In genomic region chrX:113712363-113712762, GRCm38 (mm10) we compare ENCODE assay signal across 27 mouse cellular contexts.
"Had no signal": no experiment of that assay in that cellular context is flagged by ENCODE, and none has a peak within 500 bp of the region (broad histone marks: within the 10 kb centered on the region; RNA-seq: fewer than 3 reads in every experiment).

No protein-coding gene starts in this region.

- H3K9ac ChIP-seq: limb, embryonic 12.5 days; limb, embryonic 13.5 days; limb, embryonic 15.5 days; liver, embryonic 12.5 days; liver, embryonic 13.5 days; liver, embryonic 14.5 days; liver, embryonic 15.5 days; liver, postnatal 0 days; lung, embryonic 14.5 days; lung, embryonic 15.5 days; midbrain, embryonic 12.5 days; midbrain, embryonic 13.5 days; midbrain, embryonic 15.5 days had no signal

- H3K27me3 ChIP-seq: limb, embryonic 12.5 days; limb, embryonic 13.5 days; limb, embryonic 15.5 days; liver, embryonic 12.5 days; liver, embryonic 13.5 days; liver, embryonic 15.5 days; lung, embryonic 15.5 days; megakaryocyte, embryonic 14.5 days; midbrain, embryonic 12.5 days; midbrain, embryonic 13.5 days; midbrain, embryonic 15.5 days had no signal

- DNase-seq: left cerebral cortex, postnatal 4 days; liver; liver, embryonic 13.5 days; liver, postnatal 0 days; lung, adult 18-20 months; lung, adult 2 months; lung, embryonic 14.5 days; lung, postnatal 10 days; lung, postnatal 14 days; lung, postnatal 36 days; lung, postnatal 4 days; midbrain, embryonic 14.5 days had no signal

- H3K36me3 ChIP-seq: limb, embryonic 10.5 days; limb, embryonic 12.5 days; limb, embryonic 13.5 days; limb, embryonic 15.5 days; liver, embryonic 12.5 days; liver, embryonic 13.5 days; liver, embryonic 15.5 days; lung, embryonic 15.5 days; midbrain, embryonic 10.5 days; midbrain, embryonic 12.5 days; midbrain, embryonic 13.5 days; midbrain, embryonic 15.5 days had no signal

- H3K4me1 ChIP-seq: limb, embryonic 10.5 days; limb, embryonic 12.5 days; limb, embryonic 13.5 days; limb, embryonic 15.5 days; liver, embryonic 12.5 days; liver, embryonic 13.5 days; liver, embryonic 15.5 days; lung, embryonic 15.5 days; megakaryocyte, embryonic 14.5 days; midbrain, embryonic 10.5 days; midbrain, embryonic 12.5 days; midbrain, embryonic 13.5 days; midbrain, embryonic 15.5 days had no signal

- H3K27ac ChIP-seq: limb, embryonic 10.5 days; limb, embryonic 12.5 days; limb, embryonic 13.5 days; limb, embryonic 15.5 days; liver, embryonic 12.5 days; liver, embryonic 13.5 days; liver, embryonic 14.5 days; liver, embryonic 15.5 days; lung, embryonic 15.5 days; macrophage; midbrain, embryonic 10.5 days; midbrain, embryonic 12.5 days; midbrain, embryonic 13.5 days; midbrain, embryonic 15.5 days had no signal

- H3K4me3 ChIP-seq: limb, embryonic 10.5 days; limb, embryonic 12.5 days; limb, embryonic 13.5 days; limb, embryonic 15.5 days; liver, embryonic 12.5 days; liver, embryonic 13.5 days; liver, embryonic 15.5 days; lung, embryonic 15.5 days; megakaryocyte, embryonic 14.5 days; midbrain, embryonic 10.5 days; midbrain, embryonic 12.5 days; midbrain, embryonic 13.5 days; midbrain, embryonic 15.5 days; myocyte had no signal

- H3K9me3 ChIP-seq: limb, embryonic 10.5 days; limb, embryonic 12.5 days; limb, embryonic 13.5 days; limb, embryonic 15.5 days; liver, embryonic 12.5 days; liver, embryonic 13.5 days; liver, embryonic 15.5 days; lung, embryonic 15.5 days; megakaryocyte, embryonic 14.5 days; midbrain, embryonic 10.5 days; midbrain, embryonic 12.5 days; midbrain, embryonic 13.5 days; midbrain, embryonic 15.5 days had no signal
